Mouse (Mus musculus) embryonic facial prominence, embryonic 12.5 days (tissue): ENCODE results near the gene Parp12. TPM values are rescaled to one million over a fixed set of nuclear protein-coding genes. Genes with fewer than 3 reads are reported as not detected.

Experiments used
- ATAC-seq: fragments of 200-750 bp; cut with Nextera tagmentation; 2 replicates; pipeline ENCODE4 v1.8.0; 2017; ENCODE audit not compliant: insufficient number of reproducible peaks, insufficient read depth, low FRiP score, low TSS enrichment
- H3K27ac ChIP-seq: fragments of 300-500 bp; sonication (generic); 2 replicates; pipeline ENCODE4 v1.5.1; 2016; ENCODE audit warnings: mild to moderate bottlenecking
- H3K27me3 ChIP-seq: fragments of 300-500 bp; sonication (generic); 2 replicates; pipeline ENCODE4 v1.6.1; 2016; ENCODE audit warnings: mild to moderate bottlenecking, moderate library complexity
- H3K36me3 ChIP-seq: fragments of 300-500 bp; sonication (generic); 2 replicates; pipeline ENCODE4 v1.6.1; 2016; ENCODE audit warnings: mild to moderate bottlenecking
- H3K4me1 ChIP-seq: fragments of 300-500 bp; sonication (generic); 2 replicates; pipeline ENCODE4 v1.6.1; 2016
- H3K4me2 ChIP-seq: fragments of 300-500 bp; sonication (generic); replicated peaks from 2 replicates; pipeline ENCODE4 v1.6.1; 2016; ENCODE audit warnings: mild to moderate bottlenecking, moderate library complexity
- H3K4me3 ChIP-seq: fragments of 300-500 bp; sonication (generic); 2 replicates; pipeline ENCODE4 v1.5.1; 2016; ENCODE audit warnings: mild to moderate bottlenecking
- H3K9ac ChIP-seq: fragments of 300-500 bp; sonication (generic); 2 replicates; pipeline ENCODE4 v1.6.1; 2016; ENCODE audit warnings: mild to moderate bottlenecking, moderate library complexity
- H3K9me3 ChIP-seq: fragments of 300-500 bp; sonication (generic); 2 replicates; pipeline ENCODE4 v1.6.1; 2016; ENCODE audit warnings: mild to moderate bottlenecking, moderate library complexity
- WGBS: fragments of 180-500 bp; shearing (Covaris S2); methylation state at CpG from one replicate; pipeline ENCODE4 v1.1.7; 2016; 5-methylcytosine and 5-hydroxymethylcytosine counted together
- polyA plus RNA-seq: library from polyadenylated mRNA; unstranded; fragments of >200 nt; fragmentation: Nextera tagmentation; extraction: Ambion mirVana; gene quantifications from 2 replicates; pipeline ENCODE4 v1.2.1, GENCODE M21; 2016

The Parp12 gene
- polyA plus RNA-seq, result 5.3 and 6.0 TPM in 2 replicates

DNA sequence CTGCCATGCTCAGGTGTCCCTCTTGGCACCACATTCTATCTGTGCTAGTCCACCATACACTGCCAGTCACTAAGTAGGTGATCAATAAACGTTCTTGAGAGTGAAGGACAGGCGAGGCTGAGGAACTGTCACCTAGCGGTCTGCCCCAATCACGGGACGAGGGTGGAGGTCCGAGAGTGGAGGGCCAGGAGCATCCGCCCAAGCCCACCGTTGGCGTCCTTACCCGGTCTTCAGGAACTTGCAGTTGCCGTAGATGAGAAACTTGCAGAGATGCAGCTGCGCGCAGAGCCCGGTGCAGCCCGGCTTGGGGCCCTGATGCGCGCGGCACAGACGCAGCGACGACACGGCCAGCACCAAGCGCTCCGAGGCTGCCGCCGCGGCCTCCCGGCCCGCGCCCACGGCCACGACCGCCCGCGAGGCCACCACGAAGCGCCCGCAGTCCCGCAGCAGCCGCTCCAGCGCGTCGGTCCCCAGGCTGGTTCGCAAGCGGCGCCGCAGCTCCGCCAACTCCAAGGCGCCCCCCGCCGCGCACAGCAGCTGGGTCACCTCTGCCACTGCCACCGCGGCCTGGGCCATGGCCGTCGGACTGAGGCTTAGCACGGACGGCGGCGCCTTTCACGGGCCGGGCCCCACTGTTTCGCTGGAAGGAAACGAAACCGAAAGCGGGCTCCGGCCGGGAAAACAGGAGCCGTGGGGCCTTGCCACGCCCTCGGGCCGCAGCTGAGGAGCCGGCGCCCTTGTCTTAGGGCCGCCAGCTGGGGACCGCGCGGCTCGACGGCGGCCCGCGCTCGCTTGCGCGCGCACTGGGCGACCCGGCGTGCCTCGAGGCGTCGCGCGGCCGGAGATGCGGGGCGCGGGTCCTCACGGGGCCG lies at the start of gene Parp12:
Gene Parp12, minus strand, starts transcription at position 766 of the 872 bp plus-strand sequence.
- H3K27ac ChIP-seq, result no peak within 1 kb of the TSS
- ATAC-seq, result peak; percentile 47; the same call in 1 of the 2 replicates

DNA sequence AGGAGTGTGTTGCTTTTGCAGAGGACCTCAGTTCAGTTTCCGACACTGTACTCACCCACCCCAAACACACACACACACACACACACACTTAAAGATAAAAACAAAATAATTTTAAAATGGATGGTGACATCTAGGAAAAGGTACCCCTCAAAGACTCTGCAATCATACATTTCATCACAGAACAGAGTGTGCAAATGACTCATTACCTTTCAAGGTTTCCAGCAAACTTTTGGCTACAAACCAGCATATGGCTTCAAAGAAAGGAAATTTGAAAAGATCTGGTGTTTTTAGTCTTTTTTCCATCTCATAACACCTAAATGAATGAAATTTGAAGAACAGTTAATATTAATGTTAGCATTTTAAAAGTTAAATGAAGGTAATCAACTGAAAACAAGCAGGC lies 46.7 kb upstream of the Parp12 start:
- H3K36me3 ChIP-seq, result peaks cover 22% of the 10 kb centered on the region
- no peak for ATAC-seq
- WGBS, result 100% methylated on average over 1 of the region's 1 CpGs

More for the DNA sequence above, at the start of gene Parp12:
- Histone ChIP-seq H3K9ac (peak within 1 kb of the TSS; percentile 64), H3K27me3 (peaks cover 60% of the 10 kb centered on the region), H3K4me1 (no peaks in the 10 kb centered on the region), H3K9me3 (peaks cover 8% of the 10 kb centered on the region), H3K4me2 (peak within 1 kb of the TSS; percentile 61), H3K4me3 (peak within 1 kb of the TSS; percentile 77), H3K36me3 (no peaks in the 10 kb centered on the region)
- WGBS, result 2% methylated on average over 98 of the region's 101 CpGs

DNA sequence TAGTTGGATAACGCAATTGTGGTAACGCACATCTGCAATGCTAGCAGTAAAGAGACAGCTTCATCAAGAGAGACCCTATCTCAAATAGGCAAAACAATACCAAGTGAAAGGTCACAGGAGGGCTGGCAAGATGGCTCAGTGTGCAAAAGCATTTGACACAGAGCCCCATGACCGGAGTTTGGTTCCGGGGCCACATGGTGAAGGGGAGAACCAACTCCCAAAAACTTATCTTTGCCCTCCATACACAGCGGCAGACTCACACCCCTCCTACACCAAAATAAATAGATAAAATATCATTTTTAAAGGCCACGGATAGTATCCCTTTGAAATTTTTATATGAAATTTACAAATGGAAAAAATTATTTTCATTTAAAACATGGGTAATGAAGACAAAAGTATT lies 43.8 kb upstream of the Parp12 start:
- H3K27ac ChIP-seq, result no peak overlapping the region
- H3K36me3 ChIP-seq, result peaks cover 15% of the 10 kb centered on the region
- no peaks in the 10 kb centered on the region for H3K27me3 ChIP-seq
- H3K4me1 ChIP-seq, result no peaks in the 10 kb centered on the region
- WGBS, result 93% methylated on average over 6 of the region's 6 CpGs
- no peak overlapping the region for H3K9ac ChIP-seq
- no peak overlapping the region for H3K4me2 ChIP-seq
- H3K9me3 ChIP-seq, result no peaks in the 10 kb centered on the region
- H3K4me3 ChIP-seq, result no peak overlapping the region
- no peak for ATAC-seq

More for the DNA sequence above, 46.7 kb upstream of the Parp12 start:
- H3K4me2 ChIP-seq, result no peak overlapping the region
- no peak overlapping the region for H3K27ac ChIP-seq
- no peak overlapping the region for H3K4me3 ChIP-seq
- no peaks in the 10 kb centered on the region for H3K4me1 ChIP-seq
- H3K9ac ChIP-seq, result no peak overlapping the region
- H3K9me3 ChIP-seq, result no peaks in the 10 kb centered on the region
- H3K27me3 ChIP-seq, result no peaks in the 10 kb centered on the region

DNA sequence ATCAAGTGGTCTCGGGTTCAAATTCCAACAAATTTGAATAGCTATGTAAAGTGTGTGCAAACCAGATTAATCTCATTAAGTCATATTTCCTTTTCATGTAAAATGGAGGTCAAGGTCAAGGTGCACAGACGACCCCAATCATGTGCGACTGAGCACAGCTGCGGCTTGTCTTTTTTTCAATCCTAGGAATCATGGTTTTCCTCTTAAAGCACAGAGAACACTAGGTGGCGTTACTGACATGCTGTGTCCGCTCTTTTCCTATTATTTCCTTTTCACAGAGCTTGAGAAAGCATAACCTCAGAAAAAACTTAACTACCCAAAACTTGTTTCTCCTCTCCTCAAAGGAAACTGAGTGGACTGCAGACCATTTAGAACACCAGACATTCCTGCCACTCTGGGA lies 27.9 kb upstream of the Parp12 start:
- no peak overlapping the region for H3K4me2 ChIP-seq
- no peak for ATAC-seq
- no peaks in the 10 kb centered on the region for H3K4me1 ChIP-seq
- H3K4me3 ChIP-seq, result no peak overlapping the region
- H3K27ac ChIP-seq, result no peak overlapping the region
- H3K9ac ChIP-seq, result no peak overlapping the region
- no peaks in the 10 kb centered on the region for H3K27me3 ChIP-seq
- 47% methylated on average over 6 of the region's 6 CpGs for WGBS
- peaks cover 62% of the 10 kb centered on the region for H3K36me3 ChIP-seq
- H3K9me3 ChIP-seq, result no peaks in the 10 kb centered on the region

DNA sequence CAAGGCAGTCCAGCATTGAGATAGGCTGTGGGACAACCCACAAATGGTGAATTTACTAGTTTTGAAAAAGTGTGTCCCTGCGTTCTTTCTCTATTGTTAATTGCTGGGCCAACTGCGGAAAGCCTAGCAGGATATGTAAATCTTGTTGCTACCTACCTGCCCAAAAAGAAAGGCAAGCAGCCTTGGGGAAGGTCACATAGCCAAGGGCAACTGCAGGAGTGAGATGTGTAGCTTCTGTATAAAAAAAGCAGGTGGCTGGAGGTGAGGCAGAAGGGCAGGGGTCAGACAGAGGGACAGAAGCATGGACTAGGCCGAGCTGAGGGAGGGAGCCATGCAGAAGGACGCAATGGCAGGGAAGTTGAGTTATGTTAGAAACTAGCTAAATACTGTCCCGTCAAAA lies 14.4 kb upstream of the Parp12 start:
- Histone ChIP-seq H3K4me1 (no peaks in the 10 kb centered on the region), H3K27me3 (no peaks in the 10 kb centered on the region), H3K4me2 (no peak overlapping the region), H3K4me3 (no peak overlapping the region), H3K9me3 (no peaks in the 10 kb centered on the region), H3K36me3 (peaks cover 17% of the 10 kb centered on the region), H3K27ac (no peak overlapping the region), H3K9ac (no peak overlapping the region)
- no peak for ATAC-seq
- WGBS, result 54% methylated on average over 5 of the region's 5 CpGs

DNA sequence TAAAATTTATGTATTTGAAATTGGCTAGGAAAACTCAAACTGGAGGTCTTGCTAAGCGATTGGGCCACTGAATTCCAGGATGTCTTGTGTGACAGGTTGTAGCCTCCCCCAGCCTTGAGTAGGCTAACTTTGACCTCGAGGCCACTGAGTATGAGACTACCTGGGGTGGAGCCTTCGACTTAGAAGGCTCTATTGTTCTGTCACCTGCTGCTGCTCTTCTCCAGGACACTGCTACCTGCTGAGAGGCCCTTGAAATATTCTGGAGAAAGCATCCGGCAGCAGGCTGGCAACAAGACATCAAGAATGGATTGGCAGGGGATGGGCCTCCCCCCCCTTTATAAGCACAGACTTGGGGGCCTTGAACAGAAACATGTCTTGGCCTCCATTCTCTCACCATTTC lies 13.3 kb upstream of the Parp12 start:
- ATAC-seq, result no peak
- no peak overlapping the region for H3K9ac ChIP-seq
- WGBS, result 41% methylated on average over 4 of the region's 4 CpGs
- H3K9me3 ChIP-seq, result no peaks in the 10 kb centered on the region
- H3K36me3 ChIP-seq, result peaks cover 17% of the 10 kb centered on the region
- no peaks in the 10 kb centered on the region for H3K4me1 ChIP-seq
- no peak overlapping the region for H3K27ac ChIP-seq
- no peaks in the 10 kb centered on the region for H3K27me3 ChIP-seq
- H3K4me2 ChIP-seq, result no peak overlapping the region
- H3K4me3 ChIP-seq, result no peak overlapping the region

DNA sequence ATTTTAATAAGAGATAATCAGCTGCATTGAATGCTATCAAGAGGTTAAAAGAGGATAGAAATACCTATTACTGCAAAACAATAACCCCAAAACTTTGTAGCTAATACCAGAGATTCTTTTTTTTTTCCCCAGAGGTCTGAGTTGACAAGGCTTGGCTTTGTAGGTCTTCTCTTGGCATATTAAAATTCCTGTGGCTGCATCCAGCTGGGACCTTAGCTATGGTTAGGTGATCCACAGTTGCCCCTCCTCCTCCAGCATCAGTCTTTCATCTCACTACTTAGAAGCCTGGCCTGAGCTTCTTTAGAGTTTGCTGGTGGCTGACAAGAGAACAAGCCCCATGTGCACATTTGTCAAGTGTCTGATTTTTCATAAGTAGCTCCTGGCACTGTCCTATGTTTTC lies 6.6 kb upstream of the Parp12 start:
- Histone ChIP-seq H3K4me3 (no peak overlapping the region), H3K4me2 (no peak overlapping the region), H3K4me1 (no peaks in the 10 kb centered on the region), H3K9me3 (no peaks in the 10 kb centered on the region), H3K27me3 (peaks cover 8% of the 10 kb centered on the region), H3K9ac (no peak overlapping the region), H3K36me3 (no peaks in the 10 kb centered on the region), H3K27ac (no peak overlapping the region)
- no peak for ATAC-seq

DNA sequence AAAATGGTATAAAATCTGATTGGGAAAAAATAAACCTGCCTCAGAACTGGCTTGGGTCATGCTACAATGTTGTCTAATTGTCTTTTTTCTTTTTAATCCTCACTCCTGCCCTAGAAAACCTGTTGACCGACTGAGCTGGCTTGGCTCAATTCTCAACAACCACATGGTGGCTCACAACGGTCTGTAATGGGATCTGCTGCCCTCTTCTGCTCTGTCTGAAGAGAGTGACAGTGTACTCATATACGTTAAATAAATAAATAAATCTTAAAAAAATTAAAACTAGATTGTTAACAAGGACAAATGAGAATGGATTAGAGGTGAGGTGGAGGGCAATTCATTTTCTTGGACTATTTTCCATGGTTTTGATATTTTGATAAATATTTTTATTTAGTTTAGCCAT lies 2.5 kb upstream of the Parp12 start:
- no peak overlapping the region for H3K4me2 ChIP-seq
- H3K4me3 ChIP-seq, result no peak overlapping the region
- peaks cover 8% of the 10 kb centered on the region for H3K9me3 ChIP-seq
- no peak overlapping the region for H3K27ac ChIP-seq
- H3K36me3 ChIP-seq, result no peaks in the 10 kb centered on the region
- no peak for ATAC-seq
- no peaks in the 10 kb centered on the region for H3K4me1 ChIP-seq
- peaks cover 48% of the 10 kb centered on the region for H3K27me3 ChIP-seq
- WGBS, result 59% methylated on average over 3 of the region's 3 CpGs
- no peak overlapping the region for H3K9ac ChIP-seq

DNA sequence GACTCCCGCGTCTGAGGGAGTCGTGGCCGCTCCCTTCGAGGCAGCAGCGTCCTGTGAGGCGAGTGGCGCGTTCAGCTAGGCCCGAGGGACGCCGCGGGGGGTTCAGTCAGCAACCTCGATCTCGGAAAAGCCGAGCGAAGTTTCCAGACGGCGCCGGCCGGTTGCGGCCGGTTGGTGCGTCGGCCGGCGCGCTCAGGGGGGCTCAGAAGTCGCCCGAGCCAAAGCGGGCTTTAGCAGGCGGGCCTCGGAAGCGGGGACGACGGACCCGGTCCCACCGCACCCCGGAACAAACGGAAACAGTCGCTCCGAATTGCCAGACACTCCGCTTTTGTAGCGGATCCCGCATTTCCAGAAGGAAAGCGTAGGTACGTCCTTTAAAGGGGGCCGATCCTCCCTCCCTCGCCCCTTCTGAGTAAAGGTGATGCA lies 320 bp upstream of the Parp12 start:
- Histone ChIP-seq H3K4me3 (peak overlapping the region; percentile 77), H3K36me3 (no peaks in the 10 kb centered on the region), H3K27ac (no peak overlapping the region), H3K9ac (peak overlapping the region; percentile 64), H3K4me2 (peak overlapping the region; percentile 61), H3K9me3 (peaks cover 8% of the 10 kb centered on the region), H3K27me3 (peaks cover 60% of the 10 kb centered on the region), H3K4me1 (no peaks in the 10 kb centered on the region)
- ATAC-seq, result peak; percentile 35; the same call in 1 of the 2 replicates
- WGBS, result 11% methylated on average over 49 of the region's 49 CpGs

DNA sequence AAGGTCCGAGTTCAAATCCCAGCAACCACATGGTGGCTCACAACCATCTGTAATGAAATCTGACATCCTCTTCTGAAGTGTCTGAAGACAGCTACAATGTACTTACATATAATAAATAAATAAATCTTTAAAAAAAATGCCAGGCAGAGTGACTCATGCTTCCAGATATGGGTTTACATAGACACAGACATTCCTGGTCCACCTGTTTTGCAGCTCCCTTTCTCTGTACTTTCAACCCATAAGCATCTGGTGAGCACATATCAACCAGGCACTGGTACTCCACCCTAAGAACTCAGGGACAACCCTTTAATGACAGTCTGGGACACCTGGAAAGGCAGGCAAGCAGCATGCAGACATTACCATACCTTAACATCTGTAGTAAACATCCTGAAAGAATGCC lies 2.7 kb downstream of the Parp12 start:
- H3K4me1 ChIP-seq, result no peaks in the 10 kb centered on the region
- H3K9me3 ChIP-seq, result peaks cover 8% of the 10 kb centered on the region
- H3K27ac ChIP-seq, result no peak overlapping the region
- no peak for ATAC-seq
- H3K36me3 ChIP-seq, result no peaks in the 10 kb centered on the region
- H3K4me3 ChIP-seq, result no peak overlapping the region
- H3K27me3 ChIP-seq, result peaks cover 57% of the 10 kb centered on the region
- no peak overlapping the region for H3K4me2 ChIP-seq
- H3K9ac ChIP-seq, result no peak overlapping the region
- WGBS, result 76% methylated on average over 1 of the region's 1 CpGs

DNA sequence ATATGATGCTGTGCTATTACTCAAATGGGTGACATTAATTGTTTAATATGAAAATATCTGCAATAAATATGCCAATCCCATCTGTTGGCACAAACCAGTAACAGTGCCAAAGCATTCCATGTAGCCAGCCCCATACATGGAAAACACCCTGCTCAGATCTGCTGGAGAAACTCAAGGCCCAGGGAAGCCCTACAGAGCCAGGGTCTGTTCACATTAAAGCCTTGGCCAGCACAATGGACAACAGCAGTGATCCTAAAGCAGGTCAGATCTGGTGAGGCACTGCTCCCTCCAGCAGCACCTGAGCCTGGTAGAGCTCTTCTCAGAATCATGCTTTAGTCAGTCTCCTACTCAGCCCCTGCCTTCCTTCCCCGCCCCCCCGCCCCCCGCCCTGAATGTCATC lies 5.0 kb downstream of the Parp12 start:
- Histone ChIP-seq H3K36me3 (no peaks in the 10 kb centered on the region), H3K4me3 (no peak overlapping the region), H3K27ac (no peak overlapping the region), H3K4me1 (no peaks in the 10 kb centered on the region), H3K9me3 (no peaks in the 10 kb centered on the region), H3K4me2 (no peak overlapping the region), H3K9ac (no peak overlapping the region), H3K27me3 (peaks cover 37% of the 10 kb centered on the region)
- no peak for ATAC-seq
- WGBS, result 83% methylated on average over 3 of the region's 3 CpGs

DNA sequence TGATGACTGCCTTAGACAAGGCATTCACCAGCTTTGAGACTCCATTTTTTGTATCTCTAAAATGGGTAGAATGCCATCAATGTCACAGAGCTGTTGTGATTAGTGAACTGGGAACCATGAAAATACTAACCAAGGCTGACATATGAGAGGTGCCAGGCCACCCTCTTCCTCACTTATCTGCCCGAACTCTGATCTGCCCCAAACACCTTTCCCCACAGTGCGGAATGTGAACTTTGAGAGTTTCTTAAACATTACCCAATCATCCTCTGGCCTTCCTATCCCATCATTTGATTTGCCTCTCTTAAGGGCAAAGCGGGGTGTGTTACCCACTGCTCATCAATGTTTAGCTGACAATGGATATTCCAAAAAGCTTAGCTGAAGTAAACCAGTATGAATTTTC lies 5.4 kb downstream of the Parp12 start:
- Histone ChIP-seq H3K9ac (no peak overlapping the region), H3K27me3 (peaks cover 32% of the 10 kb centered on the region), H3K36me3 (no peaks in the 10 kb centered on the region), H3K4me2 (no peak overlapping the region), H3K4me3 (no peak overlapping the region), H3K9me3 (no peaks in the 10 kb centered on the region), H3K4me1 (no peaks in the 10 kb centered on the region), H3K27ac (no peak overlapping the region)
- ATAC-seq, result no peak
- WGBS, result 92% methylated on average over 3 of the region's 3 CpGs
